Mouse (Mus musculus): ENCODE data around the gene Foxk1.

The Foxk1 gene

DNA sequence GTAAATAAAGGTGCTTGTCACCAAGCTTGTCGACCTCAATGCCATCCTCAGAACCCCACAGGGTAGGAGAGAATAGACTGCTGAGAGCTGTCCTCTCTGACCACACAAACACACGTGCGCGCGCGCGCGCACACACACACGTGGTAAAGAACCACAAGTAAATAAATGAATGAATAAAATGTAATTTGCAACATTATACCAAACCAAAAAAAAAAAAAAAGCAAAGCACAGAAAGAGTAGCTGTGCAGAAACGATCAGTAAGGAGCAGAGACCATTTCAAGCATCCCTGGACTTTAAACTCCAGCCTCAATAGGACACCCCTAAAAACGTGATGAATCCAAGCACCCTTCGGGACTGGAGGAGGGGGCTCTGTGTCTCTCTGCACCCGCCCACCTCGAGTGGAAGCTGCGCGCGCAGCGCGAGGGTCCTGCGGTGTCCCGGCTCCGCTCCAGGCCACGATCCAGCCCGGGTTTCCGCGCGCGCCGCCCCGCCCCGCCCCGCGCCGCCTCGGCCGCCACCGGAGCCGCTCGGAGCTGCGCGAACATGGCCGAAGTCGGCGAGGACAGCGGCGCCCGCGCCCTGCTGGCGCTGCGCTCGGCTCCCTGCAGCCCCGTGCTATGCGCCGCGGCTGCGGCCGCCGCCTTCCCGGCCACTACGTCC lies at the start of gene Foxk1:
Gene Foxk1, plus strand, starts transcription at position 517 of the 660 bp plus-strand sequence.
- peaks cover 59% of the 10 kb centered on the region for H3K4me1 ChIP-seq (replicated peaks; ENCODE audit: low read depth, low read length)
- TF ChIP-seq CTCF (conservative IDR thresholded peaks at IDR 0.05; ENCODE audit: low read length) (no peak), POU5F1 (IDR thresholded peaks at IDR 0.05; ENCODE audit: borderline replicate concordance, low read length) (no peak)
- H3K4me3 ChIP-seq (replicated peaks; ENCODE audit: low read length), result peak within 1 kb of the TSS; percentile 92
- peaks cover 21% of the 10 kb centered on the region for H3K27me3 ChIP-seq (ENCODE audit: insufficient read depth, low read length)
- no peaks in the 10 kb centered on the region for H3K9me3 ChIP-seq (ENCODE audit: low read length)
- peaks cover 33% of the 10 kb centered on the region for H3K36me3 ChIP-seq (ENCODE audit: insufficient read depth, low read length)

DNA sequence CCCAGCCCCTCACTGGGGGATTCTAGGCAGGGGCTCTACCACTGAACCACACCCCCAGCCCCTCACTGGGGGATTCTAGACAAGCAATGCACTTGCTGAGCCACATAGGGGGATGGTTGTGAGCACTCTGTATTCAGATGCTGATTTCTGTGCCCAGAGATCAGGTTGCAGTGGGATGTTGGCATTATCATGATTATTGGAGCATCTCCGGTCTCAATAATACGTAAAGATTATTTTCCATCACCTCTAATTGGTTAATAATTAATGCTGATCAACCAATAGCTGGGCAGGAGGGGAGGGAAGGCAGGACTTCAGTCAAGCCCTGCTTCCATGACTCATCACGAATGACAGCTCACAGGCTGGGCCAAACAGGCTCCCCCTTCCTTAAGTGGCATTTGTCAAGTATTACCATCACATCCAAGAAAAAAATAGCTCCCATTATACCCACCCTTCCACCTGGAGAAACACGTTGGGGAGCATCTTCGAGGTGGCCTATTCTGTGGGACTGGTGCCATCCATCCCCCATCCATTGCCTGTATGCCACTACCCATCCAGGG lies 48.9 kb upstream of the Foxk1 start:
- Histone ChIP-seq H3K4me3 (replicated peaks; ENCODE audit: low read length) (no peak overlapping the region), H3K27me3 (ENCODE audit: insufficient read depth, low read length) (no peaks in the 10 kb centered on the region), H3K9me3 (ENCODE audit: low read length) (peaks cover 10% of the 10 kb centered on the region), H3K36me3 (ENCODE audit: insufficient read depth, low read length) (no peaks in the 10 kb centered on the region), H3K4me1 (replicated peaks; ENCODE audit: low read depth, low read length) (peaks cover 29% of the 10 kb centered on the region)
- TF ChIP-seq NANOG (IDR thresholded peaks at IDR 0.05; ENCODE audit: borderline replicate concordance, low read length) (no peak), CTCF (conservative IDR thresholded peaks at IDR 0.05; ENCODE audit: low read length) (no peak), POU5F1 (IDR thresholded peaks at IDR 0.05; ENCODE audit: borderline replicate concordance, low read length) (no peak)

DNA sequence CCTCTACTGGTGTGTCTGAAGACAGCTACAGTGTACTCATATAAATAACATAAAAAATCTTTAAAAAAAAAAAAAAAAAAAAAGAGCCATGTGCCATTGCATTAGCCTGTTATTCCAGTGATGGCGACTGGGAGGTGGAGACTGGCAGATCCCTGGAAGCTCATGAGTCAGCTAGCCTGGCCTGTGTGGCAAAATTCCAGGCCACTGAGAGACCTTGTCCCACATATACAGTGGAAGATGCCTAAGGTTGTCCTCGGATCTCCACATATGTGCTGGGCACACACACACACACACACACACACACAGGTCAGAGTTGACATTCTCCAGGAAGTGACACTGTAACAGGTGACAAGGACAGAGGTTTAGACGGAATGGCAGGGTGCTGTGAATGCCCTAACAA lies 46.2 kb upstream of the Foxk1 start:
- Histone ChIP-seq H3K9me3 (ENCODE audit: low read length) (peaks cover 10% of the 10 kb centered on the region), H3K4me3 (replicated peaks; ENCODE audit: low read length) (no peak overlapping the region), H3K36me3 (ENCODE audit: insufficient read depth, low read length) (no peaks in the 10 kb centered on the region), H3K4me1 (replicated peaks; ENCODE audit: low read depth, low read length) (peaks cover 42% of the 10 kb centered on the region), H3K27me3 (ENCODE audit: insufficient read depth, low read length) (no peaks in the 10 kb centered on the region)
- no peak for TF ChIP-seq NANOG (IDR thresholded peaks at IDR 0.05; ENCODE audit: borderline replicate concordance, low read length)
- no peak for TF ChIP-seq CTCF (conservative IDR thresholded peaks at IDR 0.05; ENCODE audit: low read length)
- no peak for TF ChIP-seq POU5F1 (IDR thresholded peaks at IDR 0.05; ENCODE audit: borderline replicate concordance, low read length)

DNA sequence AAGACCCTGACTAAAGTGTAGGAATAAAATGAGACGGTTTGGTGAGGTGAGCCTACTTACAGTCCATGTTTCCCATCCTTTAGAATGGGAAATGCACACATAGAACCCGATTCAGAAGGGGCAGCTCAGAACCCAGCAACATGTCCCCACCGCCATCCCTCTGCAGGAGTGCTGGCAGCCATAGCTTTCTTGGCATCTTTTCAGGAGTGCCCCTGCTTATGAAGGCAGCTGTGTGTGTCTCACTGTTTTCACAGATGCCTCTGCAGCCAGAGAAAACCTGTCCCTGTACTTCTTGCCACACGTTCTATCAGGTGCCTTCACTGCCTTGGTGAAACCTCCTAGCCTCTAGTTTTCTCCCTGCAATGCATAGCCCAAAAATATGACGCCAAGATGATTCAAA lies 40.1 kb upstream of the Foxk1 start:
- Histone ChIP-seq H3K36me3 (ENCODE audit: insufficient read depth, low read length) (no peaks in the 10 kb centered on the region), H3K4me3 (replicated peaks; ENCODE audit: low read length) (no peak overlapping the region), H3K27me3 (ENCODE audit: insufficient read depth, low read length) (peaks cover 7% of the 10 kb centered on the region), H3K4me1 (replicated peaks; ENCODE audit: low read depth, low read length) (peaks cover 48% of the 10 kb centered on the region), H3K9me3 (ENCODE audit: low read length) (no peaks in the 10 kb centered on the region)
- TF ChIP-seq CTCF (conservative IDR thresholded peaks at IDR 0.05; ENCODE audit: low read length) (no peak), POU5F1 (IDR thresholded peaks at IDR 0.05; ENCODE audit: borderline replicate concordance, low read length) (no peak), NANOG (IDR thresholded peaks at IDR 0.05; ENCODE audit: borderline replicate concordance, low read length) (no peak)

DNA sequence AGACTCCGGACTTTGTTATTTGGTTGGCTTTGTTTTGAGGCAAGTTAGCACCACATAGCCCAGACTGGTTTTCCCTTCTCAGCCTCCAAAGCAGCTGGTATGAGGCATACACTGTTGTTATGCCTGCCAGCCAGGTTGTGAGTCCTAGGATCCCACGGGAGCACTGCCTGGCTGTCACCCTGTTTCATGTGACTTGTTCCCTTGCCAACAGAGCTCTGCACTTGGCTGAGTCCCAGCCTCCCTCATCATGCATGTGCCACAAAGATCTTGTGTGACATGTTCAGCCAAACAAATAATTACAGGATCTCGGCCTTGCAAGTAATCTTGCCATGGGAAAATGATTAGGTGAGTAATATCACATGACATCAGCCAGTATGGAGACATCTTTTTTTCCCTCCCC lies 38.4 kb upstream of the Foxk1 start:
- Histone ChIP-seq H3K4me3 (replicated peaks; ENCODE audit: low read length) (no peak overlapping the region), H3K9me3 (ENCODE audit: low read length) (no peaks in the 10 kb centered on the region), H3K36me3 (ENCODE audit: insufficient read depth, low read length) (no peaks in the 10 kb centered on the region), H3K4me1 (replicated peaks; ENCODE audit: low read depth, low read length) (peaks cover 46% of the 10 kb centered on the region), H3K27me3 (ENCODE audit: insufficient read depth, low read length) (peaks cover 7% of the 10 kb centered on the region)
- no peak for TF ChIP-seq NANOG (IDR thresholded peaks at IDR 0.05; ENCODE audit: borderline replicate concordance, low read length)
- TF ChIP-seq CTCF (conservative IDR thresholded peaks at IDR 0.05; ENCODE audit: low read length), result no peak
- no peak for TF ChIP-seq POU5F1 (IDR thresholded peaks at IDR 0.05; ENCODE audit: borderline replicate concordance, low read length)

DNA sequence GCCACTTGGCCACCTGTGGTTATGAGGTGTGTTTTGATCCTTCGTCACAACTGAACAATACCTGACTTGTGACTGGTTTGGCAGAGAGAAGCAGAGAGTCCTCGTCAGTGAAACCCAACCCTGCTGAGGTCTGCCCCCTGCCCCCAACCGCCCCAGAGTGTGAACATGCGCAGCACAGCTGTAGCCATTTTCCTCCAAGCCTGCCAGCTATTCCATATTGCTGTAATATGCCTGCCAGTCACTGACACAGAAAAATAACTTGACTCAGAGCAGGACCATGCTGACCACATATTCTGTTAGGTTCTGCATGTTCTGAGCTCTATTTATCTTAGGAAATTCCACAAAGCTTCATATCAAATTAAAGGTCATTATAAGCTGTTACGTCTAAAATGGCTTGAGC lies 37.2 kb upstream of the Foxk1 start:
- H3K4me1 ChIP-seq (replicated peaks; ENCODE audit: low read depth, low read length), result peaks cover 56% of the 10 kb centered on the region
- no peak for TF ChIP-seq CTCF (conservative IDR thresholded peaks at IDR 0.05; ENCODE audit: low read length)
- TF ChIP-seq NANOG (IDR thresholded peaks at IDR 0.05; ENCODE audit: borderline replicate concordance, low read length), result no peak
- TF ChIP-seq POU5F1 (IDR thresholded peaks at IDR 0.05; ENCODE audit: borderline replicate concordance, low read length), result no peak
- H3K9me3 ChIP-seq (ENCODE audit: low read length), result peaks cover 7% of the 10 kb centered on the region
- peaks cover 7% of the 10 kb centered on the region for H3K27me3 ChIP-seq (ENCODE audit: insufficient read depth, low read length)
- peaks cover 7% of the 10 kb centered on the region for H3K36me3 ChIP-seq (ENCODE audit: insufficient read depth, low read length)
- H3K4me3 ChIP-seq (replicated peaks; ENCODE audit: low read length), result no peak overlapping the region

DNA sequence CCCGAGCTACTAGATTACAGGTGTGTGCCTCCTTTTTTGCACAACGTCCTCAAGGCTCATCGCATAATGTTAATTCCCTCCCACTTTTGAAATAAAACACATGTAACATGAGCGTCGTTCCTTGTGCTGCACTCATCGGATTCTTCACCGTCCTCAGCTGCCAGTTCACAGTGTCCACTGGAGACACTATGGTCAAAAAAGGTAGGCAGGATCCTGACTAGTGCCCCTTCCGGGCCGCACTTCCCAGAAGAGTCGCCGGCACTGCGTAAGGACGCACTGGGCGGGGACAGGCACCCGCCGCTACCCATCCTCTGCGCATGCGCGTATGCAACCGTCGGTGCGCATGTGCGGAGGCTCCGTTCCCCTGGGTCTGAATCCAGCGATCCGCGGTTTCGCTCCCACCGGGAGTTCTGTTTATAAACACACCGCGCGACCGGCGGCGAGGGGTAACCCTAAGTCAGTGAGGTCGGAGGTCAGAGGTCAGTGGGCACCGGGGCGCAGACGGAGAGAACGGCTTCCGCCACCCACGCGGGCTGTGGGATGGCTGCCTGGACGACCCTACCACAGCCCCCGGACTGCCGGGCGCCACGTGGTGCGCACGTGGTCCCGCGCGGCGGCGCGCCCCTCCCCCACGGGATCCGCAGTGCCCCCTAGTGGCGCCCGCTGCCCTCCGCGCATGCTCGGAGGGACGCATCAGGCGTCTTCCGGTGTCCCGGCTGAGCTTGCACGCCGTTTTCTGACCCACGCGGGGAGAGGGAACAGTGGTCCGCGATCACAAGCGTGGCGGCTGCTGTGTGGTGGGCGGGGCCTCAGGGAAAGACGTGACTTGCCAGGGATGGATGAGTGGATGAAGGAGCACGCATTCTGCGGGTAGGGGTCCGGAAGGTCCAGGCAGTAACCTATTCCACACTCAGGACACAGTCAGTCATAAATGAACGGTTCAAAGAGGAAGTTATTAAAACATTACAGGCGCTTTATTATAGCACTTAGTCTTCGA lies 33.9 kb upstream of the Foxk1 start:
- peak overlapping the region; percentile 84 for H3K4me3 ChIP-seq (replicated peaks; ENCODE audit: low read length)
- peaks cover 23% of the 10 kb centered on the region for H3K9me3 ChIP-seq (ENCODE audit: low read length)
- H3K27me3 ChIP-seq (ENCODE audit: insufficient read depth, low read length), result no peaks in the 10 kb centered on the region
- H3K4me1 ChIP-seq (replicated peaks; ENCODE audit: low read depth, low read length), result peaks cover 68% of the 10 kb centered on the region
- TF ChIP-seq POU5F1 (IDR thresholded peaks at IDR 0.05; ENCODE audit: borderline replicate concordance, low read length), result no peak
- no peak for TF ChIP-seq NANOG (IDR thresholded peaks at IDR 0.05; ENCODE audit: borderline replicate concordance, low read length)
- peak; percentile 11; the same call in 1 of the 2 replicates for TF ChIP-seq CTCF (conservative IDR thresholded peaks at IDR 0.05; ENCODE audit: low read length)
- H3K36me3 ChIP-seq (ENCODE audit: insufficient read depth, low read length), result peaks cover 21% of the 10 kb centered on the region

DNA sequence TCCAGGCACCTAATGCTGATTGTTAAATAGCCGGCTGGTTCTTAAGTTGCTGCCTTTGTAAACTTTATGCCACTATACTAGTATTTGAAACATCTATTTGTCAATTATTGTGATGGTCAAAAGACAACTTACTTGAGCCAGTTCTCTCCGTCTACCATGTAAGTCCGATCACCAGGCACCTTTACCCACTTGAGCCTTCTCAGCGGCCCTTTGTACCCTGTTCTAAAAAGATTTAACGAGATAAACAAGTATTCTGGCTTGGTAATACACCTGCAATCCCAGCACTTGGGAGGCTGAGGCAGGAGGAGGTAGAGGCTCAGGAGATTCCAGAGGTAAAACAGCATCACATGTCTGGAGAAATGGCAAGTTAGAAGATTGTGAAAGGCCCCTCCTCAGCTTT lies 33.2 kb upstream of the Foxk1 start:
- TF ChIP-seq CTCF (conservative IDR thresholded peaks at IDR 0.05; ENCODE audit: low read length), result no peak
- TF ChIP-seq NANOG (IDR thresholded peaks at IDR 0.05; ENCODE audit: borderline replicate concordance, low read length), result no peak
- TF ChIP-seq POU5F1 (IDR thresholded peaks at IDR 0.05; ENCODE audit: borderline replicate concordance, low read length), result no peak
- peak overlapping the region; percentile 84 for H3K4me3 ChIP-seq (replicated peaks; ENCODE audit: low read length)
- no peaks in the 10 kb centered on the region for H3K27me3 ChIP-seq (ENCODE audit: insufficient read depth, low read length)
- peaks cover 76% of the 10 kb centered on the region for H3K4me1 ChIP-seq (replicated peaks; ENCODE audit: low read depth, low read length)
- H3K36me3 ChIP-seq (ENCODE audit: insufficient read depth, low read length), result peaks cover 21% of the 10 kb centered on the region
- H3K9me3 ChIP-seq (ENCODE audit: low read length), result peaks cover 23% of the 10 kb centered on the region

All from E14TG2a.4 (cell line).